Mouse (Mus musculus): ENCODE data around the gene Gm20388. TPM values are rescaled to one million over a fixed set of nuclear protein-coding genes. Genes with fewer than 3 reads are reported as not detected.
"Not testable (repeated sequence)": the region's sequence is repeated elsewhere in the genome, so short reads cannot be mapped to it uniquely, and the experiment has no call there.

Gm20388 gene
- polyA plus RNA-seq, 1 experiment from 2014 or later: 8.3 TPM

DNA sequence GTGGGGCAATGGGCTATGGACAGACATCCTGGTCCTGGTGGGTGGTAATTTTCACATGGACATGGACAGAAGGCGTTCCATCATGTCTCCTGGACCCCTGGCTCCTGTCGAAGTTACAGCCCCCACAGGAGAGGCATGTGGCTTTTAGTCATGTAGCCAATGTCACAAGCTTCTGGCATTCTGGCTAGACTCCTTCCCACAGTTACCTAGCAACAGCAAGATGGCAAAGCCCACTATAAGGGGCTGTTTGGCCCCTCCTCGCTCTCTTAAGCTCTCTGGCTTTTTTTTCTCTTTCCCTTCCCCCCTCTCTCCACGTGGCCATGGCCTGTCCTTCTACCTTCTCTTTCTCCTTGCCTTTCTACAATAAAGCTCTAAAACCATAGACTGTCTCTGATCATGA, 2662.5 kb downstream of the Gm20388 start:
- peaks cover 46% of the 10 kb centered on the region for H3K36me3 ChIP-seq (ENCODE audit: control insufficient read depth, insufficient read depth, low read length)
- DNase-seq (ENCODE audit: low spot score); H3K4me2 ChIP-seq (ENCODE audit: low read length); H3K4me3 ChIP-seq (ENCODE audit: low read depth, low read length); H3K9ac ChIP-seq (ENCODE audit: low read length); H3K27ac ChIP-seq (ENCODE audit: low read depth); H3K27me3 ChIP-seq (replicated peaks; ENCODE audit: control insufficient read depth, insufficient read depth, low read length); ATAC-seq (replicated peaks; ENCODE audit: low FRiP score, low TSS enrichment, low read depth); H3K9me3 ChIP-seq (ENCODE audit: control insufficient read depth, low read length): not testable (repeated sequence)
- H3K4me1 ChIP-seq (replicated peaks; ENCODE audit: control insufficient read depth, insufficient read depth, low read length): peaks cover 33% of the 10 kb centered on the region
- WGBS: 38% methylated on average over 4 of the region's 4 CpGs

DNA sequence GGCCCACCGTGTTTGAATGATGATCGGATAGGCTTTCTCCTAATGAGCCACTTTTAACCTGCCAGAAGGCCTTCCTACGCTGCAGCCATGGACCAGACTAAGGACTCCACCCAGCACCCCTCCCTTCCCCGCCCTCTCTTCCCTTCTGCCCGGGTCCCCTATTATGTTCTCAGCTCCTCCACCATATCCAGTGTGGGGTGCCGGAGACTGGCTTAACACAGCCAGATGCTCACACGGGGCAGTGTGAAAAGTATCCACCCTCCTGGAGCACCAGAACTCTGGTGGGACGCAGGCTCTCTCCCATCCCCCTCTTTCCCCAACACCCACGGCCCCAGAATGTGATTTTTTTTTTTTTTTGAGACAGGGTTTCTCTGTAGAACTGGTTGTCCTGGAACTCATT, 2662.9 kb downstream of the Gm20388 start:
- WGBS: 62% methylated on average over 9 of the region's 9 CpGs
- H3K4me1 ChIP-seq (replicated peaks; ENCODE audit: control insufficient read depth, insufficient read depth, low read length): peaks cover 33% of the 10 kb centered on the region
- no peak overlapping the region for H3K27ac ChIP-seq (ENCODE audit: low read depth)
- H3K4me3 ChIP-seq (ENCODE audit: low read depth, low read length): no peak overlapping the region
- H3K27me3 ChIP-seq (replicated peaks; ENCODE audit: control insufficient read depth, insufficient read depth, low read length): no peaks in the 10 kb centered on the region
- H3K9ac ChIP-seq (ENCODE audit: low read length): no peak overlapping the region
- no peaks in the 10 kb centered on the region for H3K9me3 ChIP-seq (ENCODE audit: control insufficient read depth, low read length)
- ATAC-seq (replicated peaks; ENCODE audit: low FRiP score, low TSS enrichment, low read depth): no peak
- no peak overlapping the region for H3K4me2 ChIP-seq (ENCODE audit: low read length)
- peaks cover 46% of the 10 kb centered on the region for H3K36me3 ChIP-seq (ENCODE audit: control insufficient read depth, insufficient read depth, low read length)
- no peak for DNase-seq (ENCODE audit: low spot score)

DNA sequence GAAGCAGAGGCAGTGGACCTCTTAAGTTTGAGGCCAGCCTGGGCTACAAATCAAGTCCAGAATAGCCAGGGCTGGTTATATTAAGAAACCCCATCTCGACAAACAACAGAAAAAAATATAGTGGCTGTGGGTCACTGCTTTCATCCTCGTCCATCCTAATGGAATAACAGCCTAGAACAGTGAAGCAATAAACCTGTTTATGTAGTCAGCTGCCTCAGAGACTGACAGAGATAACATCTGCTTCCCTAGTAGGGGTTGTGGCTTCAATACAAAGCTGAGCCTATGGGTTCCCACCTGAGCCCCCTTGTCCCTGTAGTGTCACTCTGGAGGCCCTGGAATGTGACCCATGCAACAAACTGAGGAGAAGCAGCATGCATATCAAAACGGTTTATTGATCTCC, 2663.6 kb downstream of the Gm20388 start:
- no peak for ATAC-seq (replicated peaks; ENCODE audit: low FRiP score, low TSS enrichment, low read depth)
- peak overlapping the region; percentile 54 for H3K27ac ChIP-seq (ENCODE audit: low read depth)
- H3K4me3 ChIP-seq (ENCODE audit: low read depth, low read length): no peak overlapping the region
- peak overlapping the region; percentile 80 for H3K4me2 ChIP-seq (ENCODE audit: low read length)
- H3K36me3 ChIP-seq (ENCODE audit: control insufficient read depth, insufficient read depth, low read length): peaks cover 46% of the 10 kb centered on the region
- H3K4me1 ChIP-seq (replicated peaks; ENCODE audit: control insufficient read depth, insufficient read depth, low read length): peaks cover 31% of the 10 kb centered on the region
- H3K27me3 ChIP-seq (replicated peaks; ENCODE audit: control insufficient read depth, insufficient read depth, low read length): no peaks in the 10 kb centered on the region
- DNase-seq (ENCODE audit: low spot score): no peak
- WGBS: 29% methylated on average over 3 of the region's 3 CpGs
- H3K9ac ChIP-seq (ENCODE audit: low read length): no peak overlapping the region
- no peaks in the 10 kb centered on the region for H3K9me3 ChIP-seq (ENCODE audit: control insufficient read depth, low read length)

- Histone ChIP-seq H3K4me1 (replicated peaks; ENCODE audit: control insufficient read depth, insufficient read depth, low read length) (peaks cover 33% of the 10 kb centered on the region), H3K27ac (ENCODE audit: low read depth) (peak overlapping the region; percentile 54), H3K9me3 (ENCODE audit: control insufficient read depth, low read length) (no peaks in the 10 kb centered on the region), H3K4me2 (ENCODE audit: low read length) (peak overlapping the region; percentile 80), H3K36me3 (ENCODE audit: control insufficient read depth, insufficient read depth, low read length) (peaks cover 41% of the 10 kb centered on the region), H3K27me3 (replicated peaks; ENCODE audit: control insufficient read depth, insufficient read depth, low read length) (no peaks in the 10 kb centered on the region), H3K9ac (ENCODE audit: low read length) (no peak overlapping the region), H3K4me3 (ENCODE audit: low read depth, low read length) (peak overlapping the region; percentile 71; the same call in 1 of the 2 replicates)
- ATAC-seq (replicated peaks; ENCODE audit: low FRiP score, low TSS enrichment, low read depth) (peak; percentile 16; the same call in 1 of the 2 replicates), DNase-seq (ENCODE audit: low spot score) (no peak)
- WGBS: 24% methylated on average over 10 of the region's 10 CpGs
These were observed 2664.1 kb downstream of the Gm20388 start for GRCm38 (mm10) chr8:122574667-122575251.

DNA sequence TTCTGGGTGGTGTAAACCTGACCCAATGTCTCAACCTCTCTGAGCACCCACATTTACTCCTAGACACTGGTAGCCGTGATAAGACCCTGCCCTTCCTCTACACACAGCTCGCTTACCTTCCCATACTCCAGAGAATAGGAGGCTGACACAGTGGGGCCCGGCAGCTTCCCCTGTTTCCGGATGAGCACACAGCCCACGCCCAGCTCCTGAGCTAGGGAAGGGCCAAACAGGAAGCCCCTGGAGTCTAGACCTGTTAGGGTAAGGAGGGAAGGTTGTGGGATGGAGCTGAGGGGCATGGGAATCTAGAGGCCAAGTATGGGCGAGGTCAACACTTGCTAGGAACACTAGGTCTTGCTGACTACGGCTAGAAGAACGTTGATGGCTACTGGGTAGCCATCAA, 2664.6 kb downstream of the Gm20388 start:
- peaks cover 35% of the 10 kb centered on the region for H3K4me1 ChIP-seq (replicated peaks; ENCODE audit: control insufficient read depth, insufficient read depth, low read length)
- ATAC-seq (replicated peaks; ENCODE audit: low FRiP score, low TSS enrichment, low read depth): no peak
- H3K9ac ChIP-seq (ENCODE audit: low read length): no peak overlapping the region; the same call in 1 of the 2 replicates
- H3K36me3 ChIP-seq (ENCODE audit: control insufficient read depth, insufficient read depth, low read length): peaks cover 36% of the 10 kb centered on the region
- 62% methylated on average over 8 of the region's 8 CpGs for WGBS
- H3K9me3 ChIP-seq (ENCODE audit: control insufficient read depth, low read length): no peaks in the 10 kb centered on the region
- no peak for DNase-seq (ENCODE audit: low spot score)
- H3K27ac ChIP-seq (ENCODE audit: low read depth): no peak overlapping the region
- peak overlapping the region; percentile 80 for H3K4me2 ChIP-seq (ENCODE audit: low read length)
- peak overlapping the region; percentile 71 for H3K4me3 ChIP-seq (ENCODE audit: low read depth, low read length)
- H3K27me3 ChIP-seq (replicated peaks; ENCODE audit: control insufficient read depth, insufficient read depth, low read length): no peaks in the 10 kb centered on the region

- H3K4me1 ChIP-seq (replicated peaks; ENCODE audit: control insufficient read depth, insufficient read depth, low read length): peaks cover 35% of the 10 kb centered on the region
- 14% methylated on average over 21 of the region's 21 CpGs for WGBS
- H3K4me3 ChIP-seq (ENCODE audit: low read depth, low read length): peak overlapping the region; percentile 71
- peak overlapping the region; percentile 80 for H3K4me2 ChIP-seq (ENCODE audit: low read length)
- H3K9ac ChIP-seq (ENCODE audit: low read length): peak overlapping the region; percentile 89
- ATAC-seq (replicated peaks; ENCODE audit: low FRiP score, low TSS enrichment, low read depth) (0 out of 2 replicates have a peak, but pooled peaks have one; percentile 0), DNase-seq (ENCODE audit: low spot score) (no peak)
- H3K27me3 ChIP-seq (replicated peaks; ENCODE audit: control insufficient read depth, insufficient read depth, low read length): no peaks in the 10 kb centered on the region
- H3K9me3 ChIP-seq (ENCODE audit: control insufficient read depth, low read length): no peaks in the 10 kb centered on the region
- peak overlapping the region; percentile 79 for H3K27ac ChIP-seq (ENCODE audit: low read depth)
- peaks cover 28% of the 10 kb centered on the region for H3K36me3 ChIP-seq (ENCODE audit: control insufficient read depth, insufficient read depth, low read length)
These were observed 2665.3 kb downstream of the Gm20388 start for GRCm38 (mm10) chr8:122575735-122576647.

GRCm38 (mm10) chr8:122576648-122577022, 2666.0 kb downstream of the Gm20388 start, which contains the start of gene Aprt:
TSS of gene Aprt (minus strand) at chr8:122576909.
- Histone ChIP-seq H3K9ac (ENCODE audit: low read length) (peak within 1 kb of the TSS; percentile 89), H3K4me1 (replicated peaks; ENCODE audit: control insufficient read depth, insufficient read depth, low read length) (peaks cover 35% of the 10 kb centered on the region), H3K4me3 (ENCODE audit: low read depth, low read length) (peak within 1 kb of the TSS; percentile 71), H3K27ac (ENCODE audit: low read depth) (peak within 1 kb of the TSS; percentile 79), H3K27me3 (replicated peaks; ENCODE audit: control insufficient read depth, insufficient read depth, low read length) (no peaks in the 10 kb centered on the region), H3K36me3 (ENCODE audit: control insufficient read depth, insufficient read depth, low read length) (peaks cover 22% of the 10 kb centered on the region), H3K4me2 (ENCODE audit: low read length) (peak within 1 kb of the TSS; percentile 80), H3K9me3 (ENCODE audit: control insufficient read depth, low read length) (no peaks in the 10 kb centered on the region)
- DNase-seq (ENCODE audit: low spot score) (peak; percentile 99), ATAC-seq (replicated peaks; ENCODE audit: low FRiP score, low TSS enrichment, low read depth) (peak; percentile 87)
- under 1% methylated on average over 39 of the region's 39 CpGs for WGBS

GRCm38 (mm10) chr8:122577116-122577515, 2666.5 kb downstream of the Gm20388 start:
- no peaks in the 10 kb centered on the region for H3K27me3 ChIP-seq (replicated peaks; ENCODE audit: control insufficient read depth, insufficient read depth, low read length)
- ATAC-seq (replicated peaks; ENCODE audit: low FRiP score, low TSS enrichment, low read depth) (peak; percentile 36), DNase-seq (ENCODE audit: low spot score) (no peak)
- WGBS: 21% methylated on average over 10 of the region's 10 CpGs
- H3K9me3 ChIP-seq (ENCODE audit: control insufficient read depth, low read length): no peaks in the 10 kb centered on the region
- peak overlapping the region; percentile 80 for H3K4me2 ChIP-seq (ENCODE audit: low read length)
- H3K27ac ChIP-seq (ENCODE audit: low read depth): no peak overlapping the region; the same call in 1 of the 2 replicates
- H3K9ac ChIP-seq (ENCODE audit: low read length): no peak overlapping the region
- peaks cover 35% of the 10 kb centered on the region for H3K4me1 ChIP-seq (replicated peaks; ENCODE audit: control insufficient read depth, insufficient read depth, low read length)
- H3K4me3 ChIP-seq (ENCODE audit: low read depth, low read length): peak overlapping the region; percentile 71
- peaks cover 17% of the 10 kb centered on the region for H3K36me3 ChIP-seq (ENCODE audit: control insufficient read depth, insufficient read depth, low read length)
